Mouse (Mus musculus): ENCODE results near the gene Pou6f2.

- TF ChIP-seq POLR2AphosphoS2 (IDR thresholded peaks at IDR 0.05; ENCODE audit: insufficient read length, low read depth) (no peak), USF1 (IDR thresholded peaks at IDR 0.05; ENCODE audit: low read depth) (no peak), E2F4 (IDR thresholded peaks at IDR 0.05; ENCODE audit: insufficient read depth) (no peak), CEBPB (IDR thresholded peaks at IDR 0.05; ENCODE audit: insufficient read depth, poor library complexity, severe bottlenecking) (no peak), POLR2A (IDR thresholded peaks at IDR 0.05; ENCODE audit: insufficient read length, low read depth) (no peak), TCF12 (IDR thresholded peaks at IDR 0.05; ENCODE audit: insufficient read depth, poor library complexity, severe bottlenecking) (no peak), MAX (IDR thresholded peaks at IDR 0.05; ENCODE audit: low read depth) (no peak), MYOD1 (IDR thresholded peaks at IDR 0.05; ENCODE audit: control insufficient read depth in 1 of 3, insufficient read length in 2 of 3, low read depth in 2 of 3) (no peak), SRF (IDR thresholded peaks at IDR 0.05; ENCODE audit: control insufficient read depth, insufficient read length, low read depth) (no peak)
These were observed 84.9 kb downstream of the Pou6f2 start for GRCm38 (mm10) chr13:18312613-18313012.
